Mouse (Mus musculus) heart, postnatal 25 days (tissue): Measurements from ENCODE around the gene Tbc1d14. TPM values are rescaled to one million over a fixed set of nuclear protein-coding genes. Genes with fewer than 3 reads are reported as not detected.

Source experiments
- DNase-seq: peaks from one replicate; pipeline ENCODE4 v3.0.0; 2022; ENCODE audit warnings: low spot score
- intact Hi-C: fragments of 180-260 bp; cut with DNase I; formaldehyde crosslinking; loops from one replicate; pipeline ENCODE4 v1.15.1; 2025
- total RNA-seq, 2 experiments: library from RNA; stranded (reverse); gene quantifications; 2 replicates each; pipeline ENCODE4 v1.2.3; 2021

The Tbc1d14 gene
- total RNA-seq, 2 experiments from 2014 or later = 14.3 to 14.7 TPM

- no peak for DNase-seq
- intact Hi-C loops = no loop called here
These were observed 146.7 kb downstream of the Tbc1d14 start for GRCm38 (mm10) chr5:36446166-36446890.

- no peak for DNase-seq
- intact Hi-C loops = no loop called here
These were observed 148.0 kb downstream of the Tbc1d14 start for GRCm38 (mm10) chr5:36445028-36445427.

- no peak for DNase-seq
- intact Hi-C loops = no loop called here
These were observed 148.5 kb downstream of the Tbc1d14 start for GRCm38 (mm10) chr5:36444611-36445010.

- intact Hi-C loops = no loop called here
- no peak for DNase-seq
These were observed 152.3 kb downstream of the Tbc1d14 start for GRCm38 (mm10) chr5:36440741-36441140.

Other genes starting within 250 kb of the Tbc1d14 start
- 10 to 100 TPM in 1 of 2 experiments, 1 to 10 TPM in 1; 9.7 to 13.1 TPM for gene Sorcs2, start 195.1 kb downstream of the Tbc1d14 start, total RNA-seq
- gene Grpel1, start 128.3 kb downstream of the Tbc1d14 start, total RNA-seq = 10 to 100 TPM; 58.7 to 63.3 TPM
- 10 to 100 TPM; 14.2 to 14.8 TPM for gene Tada2b, start 109.0 kb downstream of the Tbc1d14 start, total RNA-seq
- gene Ccdc96, start 108.7 kb downstream of the Tbc1d14 start, total RNA-seq = under 1 TPM; 0.18 to 0.22 TPM
- gene D5Ertd579e, start 102.7 kb upstream of the Tbc1d14 start, total RNA-seq = 10 to 100 TPM; 79.8 to 91.2 TPM
- gene Bloc1s4, start 155.4 kb upstream of the Tbc1d14 start, total RNA-seq = 10 to 100 TPM; 12.9 to 13.0 TPM
- gene Mrfap1, start 203.5 kb upstream of the Tbc1d14 start, total RNA-seq = 100 to 1,000 TPM; 276 to 303 TPM
- gene Man2b2, start 237.4 kb upstream of the Tbc1d14 start, total RNA-seq = 10 to 100 TPM; 14.3 to 14.6 TPM